Mouse (Mus musculus) limb, embryonic 14.5 days (tissue): ENCODE data around the gene Ddhd1. TPM values are rescaled to one million over a fixed set of nuclear protein-coding genes. Genes with fewer than 3 reads are reported as not detected.

ENCODE experiments used
- ATAC-seq: fragments of 200-750 bp; cut with Nextera tagmentation; 2 replicates; pipeline ENCODE4 v1.8.0; 2017; ENCODE audit warnings: low read depth, moderate number of reproducible peaks, moderate TSS enrichment; ENCODE audit not compliant: low FRiP score
- DNase-seq: peaks from one replicate; pipeline ENCODE4 v3.0.0-alpha.2; 2015; ENCODE audit warnings: low spot score
- H3K27ac ChIP-seq: fragments of 300-500 bp; sonication (generic); replicated peaks from 2 replicates; pipeline ENCODE4 v1.5.1; 2014; ENCODE audit warnings: low read depth, mild to moderate bottlenecking, low read length, moderate library complexity, mixed read lengths
- H3K27me3 ChIP-seq: fragments of 300-500 bp; sonication (generic); 2 replicates; pipeline ENCODE4 v1.6.1; 2014; ENCODE audit warnings: low read length, mixed read lengths; ENCODE audit not compliant: control insufficient read depth, insufficient read depth
- H3K36me3 ChIP-seq: fragments of 300-500 bp; sonication (generic); 2 replicates; pipeline ENCODE4 v1.6.1; 2014; ENCODE audit warnings: mild to moderate bottlenecking, low read length, moderate library complexity, mixed read lengths; ENCODE audit not compliant: control insufficient read depth, insufficient read depth
- H3K4me1 ChIP-seq: fragments of 300-500 bp; sonication (generic); 2 replicates; pipeline ENCODE4 v1.6.1; 2014; ENCODE audit warnings: antibody characterized with exemption, low read length, mixed read lengths; ENCODE audit not compliant: control insufficient read depth, insufficient read depth
- H3K4me2 ChIP-seq: fragments of 300-500 bp; sonication (generic); replicated peaks from 2 replicates; pipeline ENCODE4 v1.6.1; 2014; ENCODE audit warnings: low read depth, mild to moderate bottlenecking, low read length, moderate library complexity; ENCODE audit not compliant: severe bottlenecking
- H3K4me3 ChIP-seq: fragments of 300-500 bp; sonication (generic); replicated peaks from 2 replicates; pipeline ENCODE4 v1.5.1; 2014; ENCODE audit warnings: low read length
- H3K9ac ChIP-seq: fragments of 300-500 bp; sonication (generic); 2 replicates; pipeline ENCODE4 v1.6.1; 2014; ENCODE audit warnings: mild to moderate bottlenecking, low read depth, low read length, moderate library complexity; ENCODE audit not compliant: severe bottlenecking
- H3K9me3 ChIP-seq: fragments of 300-500 bp; sonication (generic); 2 replicates; pipeline ENCODE4 v1.6.1; 2016; ENCODE audit warnings: low read length; ENCODE audit not compliant: control insufficient read depth
- POLR2A ChIP-seq: fragments of 200-500 bp; IDR thresholded peaks from 2 replicates; pipeline ENCODE4 v1.8.0; 2012; ENCODE audit warnings: inconsistent platforms, mild to moderate bottlenecking, moderate library complexity, borderline replicate concordance; ENCODE audit not compliant: insufficient read depth, insufficient read length; ENCODE audit errors: extremely low read depth
- WGBS: fragments of 180-500 bp; shearing (Covaris S2); extraction: QIAGEN DNeasy Blood & Tissue Kit; methylation state at CpG from one replicate; pipeline ENCODE4 v1.1.7; 2014; 5-methylcytosine and 5-hydroxymethylcytosine counted together
- polyA plus RNA-seq, 2 experiments: library from polyadenylated mRNA; depleted of rRNA in 1 of 2; stranded (reverse) in 1 of 2; unstranded in 1 of 2; fragments of >200 nt; fragmentation: Nextera tagmentation in 1 of 2; extraction: Ambion mirVana in 1 of 2; gene quantifications; 2 replicates each; pipeline versions ENCODE4 v1.2.1 to v1.2.3; 2012 to 2014

Gene Ddhd1
- polyA plus RNA-seq, 2 experiments = 9.5 to 18.0 TPM

GRCm38 (mm10) chr14:45653756-45654155 is 4.2 kb downstream of the Ddhd1 start:
- Histone ChIP-seq H3K36me3 (no peaks in the 10 kb centered on the region), H3K4me2 (no peak overlapping the region), H3K9me3 (no peaks in the 10 kb centered on the region), H3K27ac (no peak overlapping the region), H3K4me1 (peaks cover 11% of the 10 kb centered on the region; the same call in 1 of the 2 replicates), H3K27me3 (no peaks in the 10 kb centered on the region), H3K9ac (no peak overlapping the region), H3K4me3 (no peak overlapping the region)
- no peak for TF ChIP-seq POLR2A
- ATAC-seq (no peak), DNase-seq (no peak)
- 71% methylated on average over 2 of the region's 2 CpGs for WGBS

DNA sequence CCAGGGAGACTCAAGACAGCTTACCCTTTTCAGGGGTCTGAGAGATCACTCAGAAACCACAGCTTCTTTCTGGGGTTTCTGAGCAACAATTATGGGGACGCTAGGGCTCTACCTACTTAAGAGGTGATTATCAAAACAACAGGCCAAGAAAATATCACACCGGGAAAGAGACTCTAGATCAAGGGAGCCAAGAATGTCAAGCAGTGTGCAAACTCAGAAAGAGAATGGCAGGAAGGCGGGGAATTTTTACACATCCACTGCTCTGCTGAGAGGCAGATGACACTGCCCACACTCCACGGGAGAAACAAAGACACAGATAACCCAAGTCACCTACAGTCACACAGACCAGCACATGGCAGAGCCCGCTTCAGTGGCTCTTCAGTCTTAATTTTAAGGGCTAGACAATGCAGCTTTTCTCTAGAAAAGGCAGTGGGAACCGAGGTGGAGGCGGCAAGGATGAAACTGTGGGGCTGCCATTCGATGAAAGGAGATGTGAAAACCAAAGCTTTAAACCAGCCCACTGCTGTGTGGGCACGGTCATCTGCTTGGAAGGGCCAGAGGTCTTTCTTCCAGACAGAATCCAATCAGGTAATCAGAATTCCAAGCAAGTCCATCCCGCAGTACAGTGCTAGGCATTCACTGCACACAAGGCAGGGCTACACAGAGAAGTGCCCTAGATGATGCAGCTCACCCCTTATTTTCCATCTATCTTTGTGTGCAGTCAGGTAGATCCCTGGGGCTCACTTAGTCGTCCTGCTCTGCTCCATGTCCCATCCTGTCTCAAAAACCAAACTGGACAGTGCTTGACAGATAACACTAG is 8.7 kb downstream of the Ddhd1 start:
- no peak for TF ChIP-seq POLR2A
- H3K27me3 ChIP-seq = no peaks in the 10 kb centered on the region

DNA sequence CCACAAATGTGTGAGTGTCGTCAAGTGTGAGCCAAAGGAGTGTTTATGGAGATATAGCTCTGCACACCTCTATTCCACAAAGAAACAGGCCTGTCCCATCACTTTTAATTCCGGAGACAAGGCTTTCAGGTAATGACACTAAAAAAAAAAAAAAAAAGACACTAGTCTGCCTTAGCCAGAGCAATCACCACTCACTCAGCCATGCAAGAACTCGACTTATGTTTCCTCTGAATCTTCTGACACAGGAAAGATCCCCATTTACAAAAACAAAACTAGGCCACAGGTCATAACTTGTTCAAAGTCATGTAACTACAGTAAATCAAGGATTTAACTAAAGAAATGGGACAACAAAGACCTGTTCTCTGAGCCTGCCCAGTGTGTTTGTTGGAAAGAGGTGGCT is 9.8 kb downstream of the Ddhd1 start:
- WGBS = 77% methylated on average over 3 of the region's 3 CpGs
- no peaks in the 10 kb centered on the region for H3K9me3 ChIP-seq
- TF ChIP-seq POLR2A = no peak
- DNase-seq (no peak), ATAC-seq (no peak)
- H3K4me1 ChIP-seq = no peaks in the 10 kb centered on the region
- H3K36me3 ChIP-seq = no peaks in the 10 kb centered on the region
- no peak overlapping the region for H3K4me3 ChIP-seq
- no peak overlapping the region for H3K4me2 ChIP-seq
- H3K9ac ChIP-seq = no peak overlapping the region
- H3K27me3 ChIP-seq = no peaks in the 10 kb centered on the region
- H3K27ac ChIP-seq = no peak overlapping the region

More for the DNA sequence above, 8.7 kb downstream of the Ddhd1 start:
- DNase-seq (no peak), ATAC-seq (no peak)
- Histone ChIP-seq H3K9ac (no peak overlapping the region), H3K9me3 (no peaks in the 10 kb centered on the region), H3K4me2 (no peak overlapping the region), H3K27ac (0 out of 2 replicates have a peak overlapping the region, but pooled peaks have one; percentile 16), H3K36me3 (no peaks in the 10 kb centered on the region), H3K4me3 (no peak overlapping the region), H3K4me1 (no peaks in the 10 kb centered on the region)
- WGBS = 63% methylated on average over 11 of the region's 11 CpGs

- Histone ChIP-seq H3K36me3 (no peaks in the 10 kb centered on the region), H3K4me2 (no peak overlapping the region), H3K27me3 (no peaks in the 10 kb centered on the region), H3K27ac (no peak overlapping the region), H3K4me1 (no peaks in the 10 kb centered on the region), H3K4me3 (no peak overlapping the region), H3K9ac (no peak overlapping the region), H3K9me3 (no peaks in the 10 kb centered on the region)
- no peak for DNase-seq
- TF ChIP-seq POLR2A = no peak
- no peak for ATAC-seq
- 89% methylated on average over 11 of the region's 11 CpGs for WGBS
Measured at GRCm38 (mm10) chr14:45647632-45648031, 10.3 kb downstream of the Ddhd1 start.

- no peaks in the 10 kb centered on the region for H3K27me3 ChIP-seq
- no peaks in the 10 kb centered on the region for H3K4me1 ChIP-seq
- no peak overlapping the region for H3K4me3 ChIP-seq
- TF ChIP-seq POLR2A = no peak
- H3K4me2 ChIP-seq = no peak overlapping the region
- no peak overlapping the region for H3K27ac ChIP-seq
- H3K9me3 ChIP-seq = no peaks in the 10 kb centered on the region
- H3K36me3 ChIP-seq = no peaks in the 10 kb centered on the region
- WGBS = 84% methylated on average over 7 of the region's 7 CpGs
- ATAC-seq (no peak), DNase-seq (no peak)
- no peak overlapping the region for H3K9ac ChIP-seq
Measured at GRCm38 (mm10) chr14:45647175-45647574, 10.8 kb downstream of the Ddhd1 start.
